Mouse (Mus musculus): ENCODE measurements around the gene Atn1. TPM values are rescaled to one million over a fixed set of nuclear protein-coding genes. Genes with fewer than 3 reads are reported as not detected.

Atn1 gene
- polyA plus RNA-seq, 1 experiment from 2014 or later, result 9.5 TPM

DNA sequence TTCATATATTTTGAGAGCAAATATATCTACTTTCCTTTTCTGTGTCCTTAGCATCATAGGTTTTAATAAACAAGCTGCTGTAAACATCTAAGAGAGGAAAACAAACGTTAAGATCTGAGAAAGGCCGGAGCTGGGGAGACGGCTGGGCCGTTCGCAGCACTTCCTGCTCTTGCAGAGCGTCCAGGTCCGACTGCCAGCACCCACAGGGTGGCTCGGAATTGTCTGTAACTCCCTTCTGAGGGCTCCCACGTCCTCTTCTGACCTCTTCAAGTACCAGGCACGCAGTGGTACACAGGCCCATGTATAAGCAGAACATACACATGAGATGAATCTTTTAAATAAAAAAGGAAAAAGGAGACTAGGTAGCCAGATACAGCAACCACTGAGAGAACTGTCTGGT is 31.4 kb upstream of the Atn1 start:
- no peaks in the 10 kb centered on the region for H3K36me3 ChIP-seq
- no peak overlapping the region for H3K4me2 ChIP-seq
- WGBS, result 72% methylated on average over 10 of the region's 10 CpGs
- H3K27ac ChIP-seq (ENCODE audit: poor library complexity, severe bottlenecking), result no peak overlapping the region
- 0 out of 2 replicates have a peak, but pooled peaks cover under 1% of the 10 kb centered on the region for H3K4me1 ChIP-seq (replicated peaks)
- H3K27me3 ChIP-seq (replicated peaks), result no peaks in the 10 kb centered on the region
- H3K9ac ChIP-seq, result no peak overlapping the region
- no peaks in the 10 kb centered on the region for H3K9me3 ChIP-seq (replicated peaks)
- H3K4me3 ChIP-seq, result no peak overlapping the region
- ATAC-seq (ENCODE audit: insufficient number of reproducible peaks, low FRiP score), result no peak

DNA sequence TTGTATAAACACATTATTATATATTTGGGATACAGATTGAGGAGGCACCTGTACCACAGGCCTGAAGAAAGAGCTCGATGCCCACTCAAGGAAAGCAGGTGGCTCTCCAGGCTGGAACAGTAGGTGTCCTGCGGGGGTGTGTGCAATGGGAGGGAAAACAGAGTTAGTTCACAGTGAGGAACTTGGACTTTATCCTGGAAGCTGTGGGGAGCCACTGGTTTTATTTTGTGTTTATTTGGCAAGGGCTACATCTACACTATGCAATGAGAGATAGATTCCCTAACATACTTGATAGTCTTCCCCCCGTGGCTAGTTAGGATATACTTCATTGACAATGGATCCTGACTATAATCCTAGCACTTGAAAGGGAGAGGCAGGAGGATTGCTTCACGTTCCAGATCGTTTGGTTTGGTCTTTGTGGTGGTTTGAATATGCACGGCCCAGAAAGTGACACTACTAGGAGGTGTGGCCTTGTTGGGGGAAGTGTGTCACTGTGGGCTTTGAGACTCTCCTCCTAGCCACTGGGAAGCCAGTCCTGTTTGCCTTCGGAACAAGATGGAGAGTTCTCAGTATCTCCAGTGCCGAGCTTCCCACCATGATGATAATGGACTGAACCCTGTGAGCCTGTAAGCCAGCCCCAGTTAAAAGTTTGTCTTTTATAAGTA is 30.6 kb upstream of the Atn1 start:
- Histone ChIP-seq H3K4me3 (no peak overlapping the region), H3K4me2 (no peak overlapping the region), H3K27me3 (replicated peaks) (no peaks in the 10 kb centered on the region), H3K9ac (no peak overlapping the region), H3K27ac (ENCODE audit: poor library complexity, severe bottlenecking) (no peak overlapping the region), H3K4me1 (replicated peaks) (0 out of 2 replicates have a peak, but pooled peaks cover 3% of the 10 kb centered on the region), H3K36me3 (no peaks in the 10 kb centered on the region), H3K9me3 (replicated peaks) (no peaks in the 10 kb centered on the region)
- WGBS, result 53% methylated on average over 8 of the region's 8 CpGs
- ATAC-seq (ENCODE audit: insufficient number of reproducible peaks, low FRiP score), result no peak

DNA sequence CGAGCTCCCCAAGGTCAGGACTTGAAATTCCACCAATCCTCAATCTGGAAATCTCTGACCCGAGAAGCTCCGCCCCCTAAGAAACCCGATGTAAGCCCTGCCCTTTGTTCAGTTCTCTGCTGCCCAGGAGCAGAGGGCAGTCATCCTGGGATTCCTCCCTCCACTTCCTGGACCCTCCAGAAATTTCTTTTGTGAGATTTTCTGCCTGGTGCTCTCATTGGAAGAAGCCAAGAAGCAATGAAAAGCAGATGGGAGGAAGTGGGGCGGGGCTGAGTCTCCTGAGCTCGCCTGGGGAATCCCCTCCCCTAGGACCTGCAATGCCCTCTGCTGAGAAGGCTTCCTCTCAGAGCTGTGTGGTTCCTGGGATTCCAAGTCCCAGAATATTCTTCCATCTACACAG is 26.1 kb upstream of the Atn1 start:
- peak overlapping the region; percentile 38 for H3K4me2 ChIP-seq
- peaks cover 12% of the 10 kb centered on the region for H3K4me1 ChIP-seq (replicated peaks)
- H3K27me3 ChIP-seq (replicated peaks), result peaks cover 26% of the 10 kb centered on the region
- H3K36me3 ChIP-seq, result no peaks in the 10 kb centered on the region
- H3K4me3 ChIP-seq, result no peak overlapping the region
- H3K27ac ChIP-seq (ENCODE audit: poor library complexity, severe bottlenecking), result no peak overlapping the region
- WGBS, result 18% methylated on average over 6 of the region's 6 CpGs
- no peaks in the 10 kb centered on the region for H3K9me3 ChIP-seq (replicated peaks)
- peak; percentile 30; the same call in 1 of the 2 replicates for ATAC-seq (ENCODE audit: insufficient number of reproducible peaks, low FRiP score)
- no peak overlapping the region for H3K9ac ChIP-seq

DNA sequence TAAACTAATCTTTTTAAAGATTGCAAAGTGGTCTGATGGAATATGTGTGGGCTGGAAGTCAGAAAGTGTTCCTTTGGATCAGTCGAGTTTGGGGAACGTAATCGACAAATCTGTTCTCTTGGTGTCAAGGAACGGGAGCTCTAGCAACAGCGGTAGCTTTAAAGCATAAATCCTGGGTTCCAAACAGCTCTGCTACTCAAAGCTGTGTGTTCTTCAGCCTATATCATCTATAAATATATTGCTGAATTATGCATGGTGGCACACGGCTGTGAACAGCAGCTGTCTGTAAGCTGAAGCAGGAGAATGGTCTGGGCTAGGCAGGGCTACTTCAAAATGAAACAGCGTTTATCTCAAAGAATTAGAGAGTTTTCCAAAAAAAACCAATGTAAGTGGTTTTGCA is 24.6 kb upstream of the Atn1 start:
- Histone ChIP-seq H3K27me3 (replicated peaks) (peaks cover 26% of the 10 kb centered on the region), H3K4me2 (no peak overlapping the region), H3K36me3 (no peaks in the 10 kb centered on the region), H3K27ac (ENCODE audit: poor library complexity, severe bottlenecking) (no peak overlapping the region), H3K9me3 (replicated peaks) (0 out of 2 replicates have a peak, but pooled peaks cover 2% of the 10 kb centered on the region), H3K4me3 (no peak overlapping the region), H3K9ac (no peak overlapping the region), H3K4me1 (replicated peaks) (peaks cover 12% of the 10 kb centered on the region)
- no peak for ATAC-seq (ENCODE audit: insufficient number of reproducible peaks, low FRiP score)
- WGBS, result 80% methylated on average over 7 of the region's 7 CpGs

DNA sequence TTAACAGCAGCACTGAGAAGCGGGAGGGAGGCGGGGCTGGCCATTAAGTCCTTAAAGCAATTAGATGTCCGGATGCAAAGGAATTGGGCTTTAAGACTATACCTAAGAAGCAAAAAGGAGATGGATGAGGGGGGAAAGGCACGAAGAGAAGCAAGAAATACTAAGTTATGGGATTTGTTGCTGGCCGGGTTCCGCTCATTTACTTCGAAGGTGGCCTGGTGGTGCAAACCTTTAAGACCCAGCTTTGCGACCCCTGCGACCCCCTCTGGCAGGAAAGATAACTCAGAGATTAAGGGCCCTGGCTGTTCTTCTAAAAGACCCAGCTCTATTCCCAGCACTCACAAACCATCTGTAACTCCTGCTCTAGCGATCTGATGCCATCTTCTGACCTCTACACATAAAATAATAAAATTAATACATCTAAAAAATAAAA is 23.7 kb upstream of the Atn1 start:
- Histone ChIP-seq H3K27ac (ENCODE audit: poor library complexity, severe bottlenecking) (no peak overlapping the region), H3K36me3 (no peaks in the 10 kb centered on the region), H3K4me3 (peak overlapping the region; percentile 43), H3K9ac (peak overlapping the region; percentile 51; the same call in 1 of the 2 replicates), H3K4me2 (peak overlapping the region; percentile 86), H3K9me3 (replicated peaks) (0 out of 2 replicates have a peak, but pooled peaks cover 2% of the 10 kb centered on the region), H3K27me3 (replicated peaks) (peaks cover 26% of the 10 kb centered on the region), H3K4me1 (replicated peaks) (peaks cover 12% of the 10 kb centered on the region)
- 5% methylated on average over 10 of the region's 10 CpGs for WGBS
- no peak for ATAC-seq (ENCODE audit: insufficient number of reproducible peaks, low FRiP score)

DNA sequence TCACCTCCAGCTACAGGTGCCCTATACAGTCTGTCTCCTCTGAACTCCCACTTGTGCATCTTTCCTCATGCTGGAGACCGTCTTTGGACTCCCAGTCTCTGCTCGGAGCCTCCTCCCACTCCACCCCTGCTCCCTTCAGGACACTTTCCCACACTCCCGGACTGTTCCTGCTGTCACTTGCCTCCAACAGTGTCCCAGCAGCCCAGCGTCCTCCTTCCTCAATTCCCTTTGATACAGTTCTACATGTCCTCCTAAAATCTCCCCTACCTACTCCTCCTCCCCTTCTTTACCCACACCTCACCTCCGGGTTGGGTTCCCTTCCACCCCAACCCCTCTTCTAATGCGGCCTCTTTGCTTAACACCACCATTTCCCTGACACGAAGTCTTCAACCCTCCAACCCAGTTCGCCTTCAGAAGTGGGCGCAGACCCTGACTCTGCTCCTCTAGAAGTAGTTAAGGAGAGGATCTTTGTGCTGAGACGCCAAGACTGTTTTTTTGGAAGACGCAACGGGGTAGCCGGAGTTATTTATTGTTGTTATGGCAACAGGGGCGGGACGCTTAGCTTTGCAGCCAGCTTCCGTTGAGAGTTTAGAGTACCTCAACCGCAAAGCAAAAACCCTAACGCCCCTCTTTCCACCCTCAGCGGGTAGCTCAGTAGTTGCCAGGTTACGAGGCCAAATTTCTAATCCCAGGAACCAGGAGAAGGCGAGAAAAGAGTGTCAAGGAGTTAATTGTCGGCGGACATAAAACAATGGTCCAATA is 23.1 kb upstream of the Atn1 start, which contains the start of gene Lrrc23:
Gene Lrrc23, minus strand, starts transcription at position 506 of the 762 bp plus-strand sequence.
- ATAC-seq (ENCODE audit: insufficient number of reproducible peaks, low FRiP score), result 0 out of 2 replicates have a peak, but pooled peaks have one; percentile 40
- Histone ChIP-seq H3K4me3 (peak within 1 kb of the TSS; percentile 43), H3K4me1 (replicated peaks) (peaks cover 12% of the 10 kb centered on the region), H3K9me3 (replicated peaks) (0 out of 2 replicates have a peak, but pooled peaks cover 2% of the 10 kb centered on the region), H3K27ac (ENCODE audit: poor library complexity, severe bottlenecking) (no peak within 1 kb of the TSS), H3K4me2 (peak within 1 kb of the TSS; percentile 86), H3K9ac (peak within 1 kb of the TSS; percentile 51), H3K27me3 (replicated peaks) (peaks cover 26% of the 10 kb centered on the region), H3K36me3 (no peaks in the 10 kb centered on the region)
- 2% methylated on average over 23 of the region's 23 CpGs for WGBS

DNA sequence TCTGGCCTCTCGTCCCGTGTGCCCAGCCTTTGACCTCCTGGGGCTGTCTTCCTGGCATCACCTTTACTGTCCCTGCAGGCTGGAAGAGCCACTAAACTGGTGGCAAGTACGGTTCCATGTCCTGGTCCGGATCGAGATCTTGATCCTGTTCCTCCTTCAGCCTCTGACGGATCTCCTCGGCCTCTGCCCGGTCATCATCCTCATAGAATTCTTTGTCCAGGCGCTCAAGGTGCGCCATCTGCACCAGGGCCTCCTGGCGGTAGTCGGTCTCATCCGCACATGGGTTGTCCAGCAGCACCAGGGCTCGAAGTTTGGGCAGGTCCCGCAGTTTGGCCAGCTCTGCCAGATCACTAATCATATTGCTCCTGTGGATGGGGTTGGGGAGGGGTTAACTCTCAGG is 14.2 kb upstream of the Atn1 start:
- Histone ChIP-seq H3K9me3 (replicated peaks) (no peaks in the 10 kb centered on the region), H3K27ac (ENCODE audit: poor library complexity, severe bottlenecking) (no peak overlapping the region), H3K4me1 (replicated peaks) (peaks cover 26% of the 10 kb centered on the region), H3K4me2 (peak overlapping the region; percentile 81; the same call in 1 of the 2 replicates), H3K4me3 (no peak overlapping the region), H3K27me3 (replicated peaks) (peaks cover 29% of the 10 kb centered on the region), H3K9ac (no peak overlapping the region), H3K36me3 (no peaks in the 10 kb centered on the region)
- no peak for ATAC-seq (ENCODE audit: insufficient number of reproducible peaks, low FRiP score)
- WGBS, result 70% methylated on average over 15 of the region's 15 CpGs

DNA sequence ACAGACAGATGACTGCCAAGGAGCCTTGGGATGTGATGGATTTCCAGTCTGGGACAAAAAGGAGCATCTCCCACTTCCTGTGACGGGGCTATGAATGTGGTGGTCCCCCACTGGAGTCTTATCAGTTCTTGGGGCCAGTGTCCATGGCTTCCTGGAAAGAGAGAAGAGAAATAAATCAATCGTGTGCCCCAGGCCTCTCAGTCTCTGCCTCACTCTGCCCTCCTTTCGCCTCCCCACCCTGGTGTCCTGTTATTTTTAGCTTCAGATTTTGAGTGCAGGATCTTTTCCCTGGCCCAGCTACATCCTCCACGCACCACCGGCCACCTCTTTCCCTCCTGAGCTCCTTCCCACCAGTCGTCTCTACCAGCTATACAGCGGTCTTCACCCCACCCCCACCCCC is 13.7 kb upstream of the Atn1 start:
- no peaks in the 10 kb centered on the region for H3K9me3 ChIP-seq (replicated peaks)
- peaks cover 26% of the 10 kb centered on the region for H3K4me1 ChIP-seq (replicated peaks)
- H3K9ac ChIP-seq, result peak overlapping the region; percentile 66
- WGBS, result 24% methylated on average over 7 of the region's 7 CpGs
- H3K27ac ChIP-seq (ENCODE audit: poor library complexity, severe bottlenecking), result 0 out of 2 replicates have a peak overlapping the region, but pooled peaks have one; percentile 18
- no peaks in the 10 kb centered on the region for H3K36me3 ChIP-seq
- peak overlapping the region; percentile 81 for H3K4me2 ChIP-seq
- H3K4me3 ChIP-seq, result peak overlapping the region; percentile 53
- H3K27me3 ChIP-seq (replicated peaks), result peaks cover 33% of the 10 kb centered on the region
- ATAC-seq (ENCODE audit: insufficient number of reproducible peaks, low FRiP score), result no peak

DNA sequence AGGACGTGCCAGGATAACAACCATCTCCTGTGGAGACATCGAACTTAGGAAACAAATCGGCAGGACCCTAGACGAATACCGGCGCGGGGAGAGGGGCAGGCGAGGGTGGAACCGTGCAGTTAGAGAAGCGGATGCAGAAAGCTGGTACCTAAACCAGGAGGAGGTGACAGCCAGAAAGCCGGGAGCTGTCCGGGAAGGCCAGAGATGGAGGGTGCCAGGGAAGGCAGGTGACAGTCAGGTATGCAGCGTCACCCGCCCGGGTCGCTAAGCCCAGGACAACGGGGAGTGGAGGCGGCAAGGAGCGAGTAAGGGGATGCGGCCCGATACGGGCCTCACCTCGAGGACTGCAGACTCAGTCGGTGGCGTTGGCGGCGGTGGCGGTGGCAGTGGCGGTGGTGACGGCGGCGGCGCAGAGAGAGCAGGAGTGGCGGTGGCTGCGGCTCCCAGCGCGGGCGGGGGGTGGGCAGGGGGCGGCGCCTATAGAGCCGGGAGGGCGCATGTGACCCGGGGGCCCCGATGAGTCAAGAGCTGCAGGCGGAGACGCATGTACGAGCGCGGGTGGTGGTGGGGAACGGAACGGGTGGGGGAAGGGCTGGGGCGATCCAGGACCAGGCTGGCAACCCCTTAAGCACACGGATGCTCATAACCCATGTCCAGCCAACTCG is 12.9 kb upstream of the Atn1 start, which contains the start of gene Eno2:
Gene Eno2, minus strand, starts transcription at position 573 of the 665 bp plus-strand sequence.
- WGBS, result under 1% methylated on average over 52 of the region's 54 CpGs

DNA sequence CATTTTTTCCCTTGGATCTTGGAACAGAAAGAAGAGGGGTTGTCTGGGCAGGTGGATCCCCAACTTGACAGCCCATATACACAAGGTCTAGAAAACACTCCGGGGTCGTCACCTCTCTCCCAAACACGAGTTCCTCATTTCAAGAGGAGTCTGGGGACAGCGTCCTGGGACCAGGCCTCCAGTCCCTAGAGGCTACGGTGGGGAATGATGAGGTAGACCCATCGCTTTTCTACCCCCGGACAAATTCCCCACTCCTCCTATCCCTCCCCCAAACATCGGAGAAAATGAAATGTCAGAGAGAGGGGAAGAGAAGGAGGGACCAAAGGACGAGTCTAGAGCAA is 12.3 kb upstream of the Atn1 start:
- Histone ChIP-seq H3K27ac (ENCODE audit: poor library complexity, severe bottlenecking) (no peak overlapping the region), H3K4me2 (peak overlapping the region; percentile 81), H3K36me3 (no peaks in the 10 kb centered on the region), H3K9me3 (replicated peaks) (no peaks in the 10 kb centered on the region), H3K4me1 (replicated peaks) (peaks cover 26% of the 10 kb centered on the region), H3K9ac (peak overlapping the region; percentile 66), H3K4me3 (peak overlapping the region; percentile 53), H3K27me3 (replicated peaks) (peaks cover 38% of the 10 kb centered on the region)
- ATAC-seq (ENCODE audit: insufficient number of reproducible peaks, low FRiP score), result 0 out of 2 replicates have a peak, but pooled peaks have one; percentile 1
- WGBS, result 7% methylated on average over 9 of the region's 9 CpGs

More for the DNA sequence above, 12.9 kb upstream of the Atn1 start, which contains the start of gene Eno2:
- Histone ChIP-seq H3K9ac (peak within 1 kb of the TSS; percentile 66), H3K4me2 (peak within 1 kb of the TSS; percentile 81), H3K4me3 (peak within 1 kb of the TSS; percentile 53), H3K4me1 (replicated peaks) (peaks cover 26% of the 10 kb centered on the region), H3K9me3 (replicated peaks) (no peaks in the 10 kb centered on the region), H3K36me3 (no peaks in the 10 kb centered on the region), H3K27ac (ENCODE audit: poor library complexity, severe bottlenecking) (peak within 1 kb of the TSS; percentile 18; the same call in 1 of the 2 replicates), H3K27me3 (replicated peaks) (peaks cover 33% of the 10 kb centered on the region)
- peak; percentile 75 for ATAC-seq (ENCODE audit: insufficient number of reproducible peaks, low FRiP score)
